Mouse (Mus musculus) heart, embryonic 12.5 days (tissue): ENCODE data around the gene Islr2. TPM values are rescaled to one million over a fixed set of nuclear protein-coding genes. Genes with fewer than 3 reads are reported as not detected.

Experiments used
- ATAC-seq: fragments of 200-750 bp; cut with Nextera tagmentation; 2 replicates; pipeline ENCODE4 v1.8.0; 2017; ENCODE audit warnings: moderate TSS enrichment, moderate library complexity; ENCODE audit not compliant: insufficient number of reproducible peaks, low FRiP score
- H3K27ac ChIP-seq: fragments of 300-500 bp; sonication (generic); 2 replicates; pipeline ENCODE4 v1.5.1; 2016; ENCODE audit warnings: mild to moderate bottlenecking, moderate library complexity; ENCODE audit not compliant: poor library complexity, severe bottlenecking
- H3K27me3 ChIP-seq: fragments of 300-500 bp; sonication (generic); replicated peaks from 2 replicates; pipeline ENCODE4 v1.6.1; 2016; ENCODE audit warnings: mild to moderate bottlenecking, moderate library complexity
- H3K36me3 ChIP-seq: fragments of 300-500 bp; sonication (generic); 2 replicates; pipeline ENCODE4 v1.6.1; 2016; ENCODE audit warnings: mild to moderate bottlenecking, moderate library complexity
- H3K4me1 ChIP-seq: fragments of 300-500 bp; sonication (generic); replicated peaks from 2 replicates; pipeline ENCODE4 v1.6.1; 2016; ENCODE audit warnings: mild to moderate bottlenecking
- H3K4me2 ChIP-seq: fragments of 300-500 bp; sonication (generic); 2 replicates; pipeline ENCODE4 v1.6.1; 2016; ENCODE audit warnings: mild to moderate bottlenecking, moderate library complexity
- H3K4me3 ChIP-seq: fragments of 300-500 bp; sonication (generic); 2 replicates; pipeline ENCODE4 v1.5.1; 2016; ENCODE audit warnings: mild to moderate bottlenecking
- H3K9ac ChIP-seq: fragments of 300-500 bp; sonication (generic); 2 replicates; pipeline ENCODE4 v1.6.1; 2016; ENCODE audit warnings: mild to moderate bottlenecking, moderate library complexity
- H3K9me3 ChIP-seq: fragments of 300-500 bp; sonication (generic); replicated peaks from 2 replicates; pipeline ENCODE4 v1.6.1; 2016; ENCODE audit warnings: mild to moderate bottlenecking, moderate library complexity
- WGBS: fragments of 180-500 bp; shearing (Covaris S2); methylation state at CpG from one replicate; pipeline ENCODE4 v1.1.7; 2016; 5-methylcytosine and 5-hydroxymethylcytosine counted together
- polyA plus RNA-seq: library from polyadenylated mRNA; unstranded; fragments of >200 nt; fragmentation: Nextera tagmentation; extraction: Ambion mirVana; gene quantifications from 2 replicates; pipeline ENCODE4 v1.2.1, GENCODE M21; 2016

Islr2 gene
- polyA plus RNA-seq, 1 experiment from 2014 or later: 0.05 TPM

- H3K27me3 ChIP-seq: peaks cover 90% of the 10 kb centered on the region
- WGBS: 2% methylated on average over 24 of the region's 24 CpGs
- no peak overlapping the region for H3K27ac ChIP-seq
- H3K9ac ChIP-seq: no peak overlapping the region
- peak overlapping the region; percentile 25; the same call in 1 of the 2 replicates for H3K4me2 ChIP-seq
- peaks cover 54% of the 10 kb centered on the region for H3K4me1 ChIP-seq
- H3K9me3 ChIP-seq: no peaks in the 10 kb centered on the region
- H3K4me3 ChIP-seq: peak overlapping the region; percentile 14; the same call in 1 of the 2 replicates
- no peaks in the 10 kb centered on the region for H3K36me3 ChIP-seq
- ATAC-seq: no peak
Measured at GRCm38 (mm10) chr9:58201091-58201842, 2.9 kb downstream of the Islr2 start.

- Histone ChIP-seq H3K9ac (no peak overlapping the region), H3K27me3 (peaks cover 92% of the 10 kb centered on the region), H3K4me1 (peaks cover 60% of the 10 kb centered on the region), H3K36me3 (no peaks in the 10 kb centered on the region), H3K4me3 (no peak overlapping the region), H3K4me2 (no peak overlapping the region), H3K9me3 (no peaks in the 10 kb centered on the region), H3K27ac (no peak overlapping the region)
- no peak for ATAC-seq
- WGBS: 7% methylated on average over 11 of the region's 11 CpGs
Measured at GRCm38 (mm10) chr9:58200270-58201090, 3.6 kb downstream of the Islr2 start.

DNA sequence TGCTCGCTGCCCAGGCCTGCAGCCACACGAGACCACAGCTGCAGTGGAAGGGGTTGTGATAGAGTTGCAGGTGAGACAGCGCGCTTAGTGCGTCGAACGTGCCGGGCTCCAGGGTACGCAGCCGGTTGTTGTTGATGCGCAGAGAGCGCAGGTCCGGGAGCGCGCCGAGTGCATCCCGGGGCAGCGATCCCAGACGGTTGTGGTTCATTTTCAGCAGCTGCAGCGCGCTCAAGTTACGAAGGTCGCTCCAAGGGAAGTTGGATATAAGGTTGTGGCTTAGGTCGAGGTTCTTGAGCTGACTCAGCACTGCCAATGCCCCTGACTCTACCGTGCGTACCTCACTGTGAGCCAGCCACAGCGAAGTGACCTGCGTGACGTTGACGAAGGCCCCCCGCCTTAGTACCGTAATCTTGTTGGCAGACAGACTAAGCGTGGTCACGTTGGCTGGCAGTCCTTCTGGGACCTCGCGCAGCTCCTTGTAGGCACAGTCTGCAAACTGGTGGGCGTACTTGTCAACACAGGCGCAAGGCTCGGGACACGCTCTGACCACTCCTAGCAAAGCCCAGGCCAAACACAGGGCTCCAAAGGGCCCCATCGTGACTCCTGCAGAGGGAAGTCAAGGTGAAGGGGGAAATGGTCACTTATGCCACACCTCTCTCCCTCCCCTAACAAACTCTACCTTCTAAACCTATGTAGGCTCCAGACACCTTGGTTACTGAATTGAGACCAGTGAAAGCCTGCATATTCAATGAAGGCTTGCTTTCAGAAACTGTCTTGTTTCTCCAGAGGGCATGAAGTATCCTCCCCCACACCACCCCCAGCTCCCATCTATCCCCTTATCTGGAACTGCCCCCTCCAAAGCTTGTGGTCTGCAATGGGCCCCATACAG, 4.5 kb downstream of the Islr2 start:
- 1% methylated on average over 41 of the region's 41 CpGs for WGBS
- peaks cover 93% of the 10 kb centered on the region for H3K27me3 ChIP-seq
- H3K4me3 ChIP-seq: peak overlapping the region; percentile 38
- no peaks in the 10 kb centered on the region for H3K9me3 ChIP-seq
- no peak overlapping the region for H3K27ac ChIP-seq
- no peaks in the 10 kb centered on the region for H3K36me3 ChIP-seq
- H3K4me2 ChIP-seq: peak overlapping the region; percentile 70
- ATAC-seq: no peak
- H3K4me1 ChIP-seq: peaks cover 60% of the 10 kb centered on the region
- no peak overlapping the region for H3K9ac ChIP-seq

DNA sequence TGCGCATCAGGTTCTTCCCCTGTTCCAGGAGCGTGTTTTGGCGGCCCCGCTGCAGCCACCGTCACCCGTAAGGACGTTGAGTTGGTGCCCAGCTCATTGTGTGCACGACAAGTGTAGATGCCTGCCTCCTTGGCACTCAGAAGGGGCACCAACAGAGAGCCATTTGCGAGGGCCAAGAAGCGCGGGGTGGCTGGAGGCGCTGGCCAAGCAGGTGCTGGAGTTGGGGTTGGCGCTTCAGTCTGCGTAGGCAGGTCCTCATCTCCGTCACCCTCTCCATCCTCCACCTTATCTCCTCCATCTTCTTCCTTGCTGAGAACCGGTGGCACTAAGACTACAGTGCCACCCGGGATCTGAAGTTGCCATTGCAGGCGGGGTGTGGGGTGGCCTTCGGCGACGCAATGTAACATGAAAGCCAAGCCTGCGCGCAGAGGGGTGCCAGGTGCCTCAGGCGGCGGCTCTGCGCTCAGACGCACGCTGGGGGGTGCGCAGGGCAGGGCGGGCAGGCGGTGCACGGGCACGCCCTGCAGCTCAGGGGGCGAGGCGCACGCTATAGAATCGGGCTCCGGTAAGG, 5.2 kb downstream of the Islr2 start:
- no peak overlapping the region for H3K27ac ChIP-seq
- H3K36me3 ChIP-seq: no peaks in the 10 kb centered on the region
- peaks cover 100% of the 10 kb centered on the region for H3K27me3 ChIP-seq
- peak overlapping the region; percentile 70 for H3K4me2 ChIP-seq
- ATAC-seq: no peak
- no peaks in the 10 kb centered on the region for H3K9me3 ChIP-seq
- WGBS: under 1% methylated on average over 38 of the region's 38 CpGs
- peak overlapping the region; percentile 38 for H3K4me3 ChIP-seq
- no peak overlapping the region for H3K9ac ChIP-seq
- peaks cover 58% of the 10 kb centered on the region for H3K4me1 ChIP-seq

DNA sequence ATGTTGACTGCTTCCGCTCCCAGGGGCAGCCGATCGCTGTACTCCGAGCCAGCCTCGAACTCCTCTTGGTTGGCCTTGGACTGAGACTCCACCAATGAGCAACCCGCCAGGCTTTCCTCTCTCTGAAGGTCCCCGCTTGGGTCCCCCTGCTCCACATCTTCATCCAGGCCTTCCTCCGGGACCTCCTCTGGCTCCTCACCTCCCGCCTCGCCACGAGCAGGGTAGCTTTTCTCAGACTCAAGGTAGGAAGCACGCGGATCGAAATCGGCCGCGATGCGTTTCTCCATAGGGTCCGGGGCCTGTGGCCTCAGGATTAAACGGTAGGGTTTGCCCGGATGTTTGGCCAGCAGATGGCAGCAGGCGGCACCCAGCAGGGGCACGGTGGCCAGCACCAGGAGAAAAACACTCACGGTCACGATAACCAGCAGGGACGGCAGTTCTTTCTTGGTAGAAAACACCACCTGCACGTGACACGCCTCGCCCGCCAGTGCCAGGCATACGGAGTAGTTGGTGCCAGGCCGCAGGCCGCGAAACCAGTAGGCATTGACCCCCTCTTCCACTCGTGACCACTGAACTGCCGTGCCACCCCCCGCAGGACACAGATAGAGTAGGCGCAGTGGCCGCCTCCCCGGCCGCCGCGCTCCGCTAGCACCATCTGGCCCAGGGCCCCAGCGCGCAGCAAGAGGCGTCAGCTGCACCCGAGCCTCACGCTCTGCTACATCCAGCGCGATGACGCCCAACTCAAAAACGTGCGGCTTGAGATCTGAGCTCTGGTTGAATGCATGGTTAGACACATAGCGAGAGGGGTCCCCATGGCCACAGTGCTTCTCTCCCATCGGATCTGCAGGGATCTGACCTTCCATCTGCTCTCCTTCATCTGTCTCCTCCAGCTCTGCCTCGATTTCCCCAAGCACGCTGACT, 6.1 kb downstream of the Islr2 start:
- Histone ChIP-seq H3K36me3 (no peaks in the 10 kb centered on the region), H3K9me3 (no peaks in the 10 kb centered on the region), H3K4me3 (peak overlapping the region; percentile 38), H3K27ac (no peak overlapping the region), H3K4me2 (peak overlapping the region; percentile 70), H3K27me3 (peaks cover 100% of the 10 kb centered on the region), H3K4me1 (peaks cover 52% of the 10 kb centered on the region), H3K9ac (0 out of 2 replicates have a peak overlapping the region, but pooled peaks have one; percentile 7)
- no peak for ATAC-seq
- 1% methylated on average over 58 of the region's 58 CpGs for WGBS

DNA sequence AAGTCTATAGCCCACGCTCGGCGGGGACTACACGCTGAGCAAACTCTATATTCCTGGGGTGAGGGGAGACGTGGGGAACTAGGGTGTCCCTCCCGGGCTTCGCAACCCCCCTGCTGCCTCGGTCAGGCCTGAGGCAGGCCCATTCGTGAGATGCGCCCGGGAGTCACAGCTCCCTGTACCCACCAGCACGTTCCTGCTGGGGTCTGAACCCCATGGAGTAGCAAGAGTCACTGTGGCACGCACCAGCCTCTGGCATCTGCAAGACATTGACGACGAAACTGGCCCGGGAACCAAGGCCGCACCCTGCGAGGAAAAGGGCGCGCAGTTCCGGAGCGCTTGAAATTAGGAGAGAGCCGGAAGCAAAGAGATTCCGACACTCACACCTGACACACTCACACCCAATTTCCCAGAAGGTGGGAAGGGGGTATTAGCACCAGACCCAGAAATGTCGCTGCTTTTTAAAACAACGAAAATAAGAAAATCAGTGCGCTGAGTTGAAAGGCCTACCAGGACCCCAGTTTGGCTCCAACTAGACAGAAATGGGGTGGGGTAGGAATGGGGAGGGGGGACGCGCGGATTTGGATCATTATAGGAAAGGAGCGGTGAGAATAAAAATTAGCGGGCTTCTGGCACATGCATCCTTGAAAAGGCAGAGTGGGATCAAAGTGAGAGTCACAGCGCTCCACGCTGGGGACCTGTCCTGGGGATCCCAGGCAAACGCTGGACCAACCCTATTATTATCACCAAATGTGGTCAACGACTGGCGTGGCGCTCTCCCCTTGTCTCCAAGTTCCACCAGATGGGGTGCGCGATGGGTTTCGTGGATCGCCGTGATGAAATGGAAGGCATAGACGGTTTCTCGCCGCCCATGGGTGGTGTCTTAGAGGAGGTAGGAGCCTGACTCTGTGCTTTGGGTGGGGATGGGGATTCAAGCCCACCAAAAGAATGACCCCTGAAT, 7.2 kb downstream of the Islr2 start:
- no peak for ATAC-seq
- Histone ChIP-seq H3K9ac (no peak overlapping the region; the same call in 1 of the 2 replicates), H3K27ac (no peak overlapping the region), H3K4me3 (peak overlapping the region; percentile 38), H3K9me3 (no peaks in the 10 kb centered on the region), H3K4me2 (peak overlapping the region; percentile 70), H3K4me1 (peaks cover 48% of the 10 kb centered on the region), H3K36me3 (no peaks in the 10 kb centered on the region), H3K27me3 (peaks cover 91% of the 10 kb centered on the region)
- WGBS: 4% methylated on average over 46 of the region's 46 CpGs

- peaks cover 40% of the 10 kb centered on the region for H3K4me1 ChIP-seq
- no peak overlapping the region for H3K27ac ChIP-seq
- H3K27me3 ChIP-seq: peaks cover 84% of the 10 kb centered on the region
- ATAC-seq: no peak
- no peak overlapping the region for H3K9ac ChIP-seq
- H3K36me3 ChIP-seq: no peaks in the 10 kb centered on the region
- no peaks in the 10 kb centered on the region for H3K9me3 ChIP-seq
- peak overlapping the region; percentile 70 for H3K4me2 ChIP-seq
- 4% methylated on average over 14 of the region's 14 CpGs for WGBS
- peak overlapping the region; percentile 30 for H3K4me3 ChIP-seq
Measured at GRCm38 (mm10) chr9:58196141-58196540, 8.0 kb downstream of the Islr2 start.

DNA sequence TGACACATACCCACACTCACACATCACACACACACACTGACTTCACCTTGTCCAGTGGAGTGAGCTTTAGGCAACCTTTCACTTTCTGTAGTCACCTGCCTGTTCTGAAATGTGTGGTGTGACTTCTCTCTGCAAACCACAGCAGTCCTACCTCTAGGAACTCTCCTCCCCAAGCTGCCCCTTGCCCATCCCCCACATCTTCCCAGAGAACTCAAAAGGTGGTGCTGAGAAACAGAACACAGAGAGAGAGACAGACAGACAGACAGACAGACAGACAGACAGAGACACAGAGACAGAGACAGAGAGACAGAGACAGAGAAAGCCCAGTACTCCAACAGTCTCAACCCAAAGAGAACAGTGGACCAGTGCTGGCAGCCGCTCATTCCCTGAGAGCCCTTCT, 8.4 kb downstream of the Islr2 start:
- Histone ChIP-seq H3K4me3 (no peak overlapping the region), H3K4me1 (peaks cover 39% of the 10 kb centered on the region), H3K27me3 (peaks cover 83% of the 10 kb centered on the region), H3K9ac (no peak overlapping the region), H3K36me3 (no peaks in the 10 kb centered on the region), H3K4me2 (no peak overlapping the region), H3K9me3 (no peaks in the 10 kb centered on the region), H3K27ac (no peak overlapping the region)
- ATAC-seq: no peak
- 9% methylated on average over 1 of the region's 1 CpGs for WGBS

DNA sequence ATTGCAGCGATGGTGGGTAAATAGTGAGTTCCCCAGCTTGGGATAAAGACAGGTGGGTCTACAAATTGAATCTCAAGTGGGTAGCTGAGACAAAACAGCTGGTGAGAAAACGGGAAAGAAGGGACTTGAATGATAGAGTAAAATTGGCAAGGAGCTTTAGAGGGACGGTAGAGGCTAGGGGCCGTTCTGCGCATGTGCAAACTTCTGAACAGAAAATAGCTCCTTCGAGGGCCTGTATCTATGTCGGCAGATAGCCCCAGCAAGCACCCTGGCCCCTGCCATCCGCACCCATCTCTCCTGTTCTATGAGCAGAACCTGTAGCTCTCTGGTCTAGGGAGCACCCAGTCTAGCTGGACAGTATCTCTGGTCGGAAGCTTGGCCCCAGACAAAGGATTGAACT, 9.9 kb downstream of the Islr2 start:
- Histone ChIP-seq H3K27me3 (peaks cover 75% of the 10 kb centered on the region), H3K4me1 (peaks cover 33% of the 10 kb centered on the region), H3K9ac (no peak overlapping the region), H3K27ac (no peak overlapping the region), H3K4me3 (no peak overlapping the region), H3K9me3 (no peaks in the 10 kb centered on the region), H3K36me3 (no peaks in the 10 kb centered on the region), H3K4me2 (no peak overlapping the region)
- WGBS: 50% methylated on average over 9 of the region's 9 CpGs
- no peak for ATAC-seq
